Mouse (Mus musculus): ENCODE measurements at regions not wholly inside any gene's neighbourhood (a gene's known extent, or its start where the extent isn't known, plus 50 kb on each side); places are given as distances from the start of the nearest gene placed in this dataset.

DNA sequence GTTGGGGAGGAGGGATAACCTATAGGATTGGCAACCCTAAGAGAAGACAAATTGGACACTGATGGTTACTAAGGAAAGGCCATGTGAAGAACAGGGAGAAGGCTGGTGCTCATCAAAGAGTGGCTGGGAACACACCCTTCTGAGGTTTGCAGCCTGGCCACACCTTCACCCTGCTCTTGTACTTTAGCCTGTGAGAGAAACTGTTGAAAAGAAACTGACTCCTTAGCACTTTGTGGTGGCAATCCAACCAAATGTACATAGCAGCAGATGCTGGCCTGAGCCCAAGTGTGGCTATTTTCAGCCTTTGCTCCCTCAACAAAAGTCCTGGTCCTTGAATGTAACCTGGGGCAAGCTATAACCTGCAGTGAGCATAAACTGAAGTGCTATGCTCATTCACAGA, 253.2 kb upstream of the Thrb start:
- TF ChIP-seq CTCF (IDR thresholded peaks at IDR 0.05; ENCODE audit: extremely low read depth, insufficient read depth, insufficient read length, insufficient replicate concordance) (no peak), POLR2A (IDR thresholded peaks at IDR 0.05; ENCODE audit: low read depth, low read length) (no peak)

All from spleen, adult 2 months (tissue).